Mouse (Mus musculus) urinary bladder, adult 18-20 months (tissue): ENCODE measurements at regions not wholly inside any gene's neighbourhood (a gene's known extent, or its start where the extent isn't known, plus 50 kb on each side); places are given as distances from the start of the nearest gene placed in this dataset.

ENCODE experiments used
- DNase-seq, 2 experiments: peaks; one replicate each; pipeline ENCODE4 v3.0.0; 2022; ENCODE audit warnings: low spot score in 2 of 2, mixed read lengths in 2 of 2

- no peak for DNase-seq
These were observed 174.8 kb downstream of the Irx2 start for GRCm38 (mm10) chr13:72803374-72803773.

DNA sequence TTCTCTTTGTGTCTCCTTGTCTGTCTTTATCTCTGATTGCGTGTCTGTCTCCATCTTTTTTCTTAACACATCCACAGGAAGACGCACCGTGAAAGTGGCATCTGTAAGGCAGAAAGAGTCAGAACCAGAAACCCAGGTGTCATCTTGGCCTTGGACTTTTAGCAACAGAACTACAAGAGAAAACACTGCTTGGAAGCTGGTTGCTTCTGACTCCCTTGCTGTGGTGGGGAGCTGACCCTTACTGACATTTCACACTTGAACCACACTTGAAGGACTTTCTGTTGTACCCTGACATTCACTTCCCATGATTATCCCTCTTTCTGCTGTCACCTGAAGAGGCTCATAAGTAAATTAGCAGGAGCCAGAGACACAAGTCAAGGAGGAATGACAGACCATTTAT is 180.6 kb downstream of the Irx2 start:
- DNase-seq: no peak

GRCm38 (mm10) chr13:72810626-72811025 is 182.0 kb downstream of the Irx2 start:
- no peak for DNase-seq

DNA sequence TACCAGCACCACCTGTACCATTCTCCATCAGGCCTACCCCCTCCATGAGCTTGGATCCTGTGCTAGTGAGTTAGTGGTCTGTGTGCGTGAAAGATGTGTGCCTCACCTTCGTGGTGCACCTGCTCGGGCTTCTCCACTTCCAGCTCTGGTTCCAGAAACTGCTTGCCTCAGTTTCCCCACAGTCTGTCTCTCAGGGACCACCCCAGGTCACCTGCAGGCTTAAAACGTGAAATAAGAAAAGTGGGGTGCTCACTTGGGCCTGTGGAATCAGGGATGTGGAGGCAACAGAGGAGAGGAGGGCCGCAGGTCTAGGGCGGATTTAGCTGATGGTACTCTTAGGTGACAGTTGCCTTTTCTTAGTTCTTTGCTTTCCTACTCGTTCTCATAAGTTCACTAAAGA is 186.0 kb downstream of the Irx2 start:
- DNase-seq: no peak

DNA sequence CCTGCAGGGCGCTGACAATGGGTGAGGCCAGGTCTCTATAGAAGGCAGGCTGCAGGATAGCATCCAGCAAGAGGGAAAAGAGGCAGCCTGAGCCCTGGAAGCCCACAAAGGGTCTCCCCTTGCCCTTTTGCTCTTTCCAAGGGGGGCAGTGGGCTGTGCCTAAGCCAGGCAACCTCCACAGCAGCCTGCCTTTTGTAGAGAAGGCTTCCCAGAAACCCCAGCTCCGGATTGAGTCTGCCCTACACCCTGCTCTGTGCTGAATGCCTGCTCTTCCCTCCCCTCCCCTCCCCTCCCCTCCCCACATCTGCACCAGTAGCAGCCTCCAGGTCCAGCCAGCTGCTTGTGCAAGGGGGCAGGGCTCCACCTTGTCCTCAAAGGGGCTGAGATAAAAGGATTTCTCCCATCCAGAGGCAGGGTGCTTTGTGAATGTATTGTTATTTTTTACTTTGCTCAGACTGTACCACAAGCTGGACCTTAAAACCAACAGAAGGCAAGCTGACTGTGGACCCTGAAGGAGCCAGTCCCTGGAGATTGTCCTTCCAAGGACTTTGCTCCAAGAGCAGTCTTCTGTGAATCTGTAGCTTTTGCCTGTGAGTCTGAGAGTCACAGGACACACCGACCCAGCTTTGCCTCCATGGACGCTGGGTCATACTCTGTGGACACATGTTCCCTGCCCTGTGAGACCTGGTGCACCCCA is 186.8 kb downstream of the Irx2 start:
- DNase-seq: no peak

GRCm38 (mm10) chr13:72815933-72816553 is 187.4 kb downstream of the Irx2 start:
- DNase-seq: no peak

- DNase-seq: no peak
These were observed 188.2 kb downstream of the Irx2 start for GRCm38 (mm10) chr13:72816856-72817255.

DNA sequence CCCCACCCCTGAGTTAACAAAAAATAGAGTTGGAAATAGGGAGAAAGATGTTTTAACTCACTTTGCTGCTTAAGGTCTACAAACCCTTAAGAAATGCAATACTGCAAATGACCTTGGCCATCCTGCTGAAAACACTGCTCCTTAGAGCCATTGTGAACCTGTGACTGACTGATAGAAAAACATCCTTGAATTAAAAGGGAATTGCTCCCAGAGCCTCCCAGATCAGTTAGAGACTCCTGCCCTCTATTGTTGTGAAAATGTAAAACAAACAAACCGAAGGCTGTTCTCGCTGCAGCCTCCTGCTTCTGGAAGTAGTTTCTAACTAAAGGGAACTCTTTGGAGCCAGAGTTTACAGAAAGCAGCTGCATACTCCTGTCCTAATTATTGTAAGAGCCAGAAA is 188.9 kb downstream of the Irx2 start:
- no peak for DNase-seq

DNA sequence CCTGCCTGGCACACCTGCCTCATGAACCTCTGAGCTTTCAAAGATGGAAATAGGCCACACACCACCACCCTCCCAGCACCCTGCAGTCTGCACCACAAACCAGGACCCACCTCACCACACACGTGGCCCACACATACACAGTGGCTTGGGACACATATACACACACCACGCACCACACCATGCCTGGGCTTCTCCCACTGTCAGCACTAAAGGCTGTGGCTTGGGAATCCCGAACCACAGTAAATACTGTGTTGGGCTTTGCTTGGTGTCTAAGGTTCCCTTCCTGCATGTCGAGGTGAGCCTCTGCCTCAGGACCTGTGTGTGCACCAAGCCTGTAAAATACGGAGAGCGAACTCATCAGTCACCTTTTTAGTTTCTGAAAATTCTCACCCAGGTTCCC is 189.3 kb downstream of the Irx2 start:
- DNase-seq: no peak

- no peak for DNase-seq
These were observed 198.0 kb downstream of the Irx2 start for GRCm38 (mm10) chr13:72826613-72827012.

GRCm38 (mm10) chr13:72829331-72829730 is 200.7 kb downstream of the Irx2 start:
- DNase-seq: no peak

DNA sequence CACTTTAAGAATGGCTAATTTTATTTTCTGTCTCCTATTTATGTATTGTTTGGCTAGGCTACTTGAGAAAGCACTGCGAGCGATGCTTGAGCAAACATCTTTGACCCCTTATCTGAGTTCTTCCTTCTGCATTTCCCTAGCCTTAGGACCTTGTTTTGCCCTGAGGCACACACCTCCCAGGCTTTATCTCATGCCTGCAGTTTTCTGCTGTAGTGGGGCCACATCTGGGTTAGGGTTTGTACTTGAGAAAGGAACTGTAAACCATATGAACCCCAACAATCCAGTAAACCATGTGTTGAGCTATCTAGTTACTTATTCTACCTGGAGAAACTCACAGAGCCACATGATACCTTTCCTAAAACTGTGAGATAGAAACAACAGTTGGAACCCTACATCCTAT is 204.7 kb downstream of the Irx2 start:
- no peak for DNase-seq

DNA sequence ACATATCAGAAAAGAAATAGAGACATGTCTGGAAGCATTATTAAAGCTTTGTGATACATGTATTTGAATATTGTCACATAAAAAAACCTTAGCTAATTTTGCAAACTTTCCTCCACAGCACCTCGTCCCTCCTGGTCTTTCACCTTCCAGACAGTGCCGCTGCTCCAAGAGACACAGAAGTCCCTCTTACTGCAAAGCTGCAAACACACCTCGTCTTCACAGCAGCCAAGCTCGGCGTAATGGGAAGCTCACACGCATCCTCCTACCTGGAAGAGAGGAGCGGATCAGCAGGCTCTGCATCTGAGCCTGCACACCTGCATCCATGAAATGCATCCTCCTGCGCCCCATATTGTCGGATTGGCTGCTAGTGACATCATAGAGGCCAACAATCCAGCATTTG is 208.4 kb downstream of the Irx2 start:
- no peak for DNase-seq

- no peak for DNase-seq
These were observed 219.5 kb downstream of the Irx2 start for GRCm38 (mm10) chr13:72848097-72848496.

DNA sequence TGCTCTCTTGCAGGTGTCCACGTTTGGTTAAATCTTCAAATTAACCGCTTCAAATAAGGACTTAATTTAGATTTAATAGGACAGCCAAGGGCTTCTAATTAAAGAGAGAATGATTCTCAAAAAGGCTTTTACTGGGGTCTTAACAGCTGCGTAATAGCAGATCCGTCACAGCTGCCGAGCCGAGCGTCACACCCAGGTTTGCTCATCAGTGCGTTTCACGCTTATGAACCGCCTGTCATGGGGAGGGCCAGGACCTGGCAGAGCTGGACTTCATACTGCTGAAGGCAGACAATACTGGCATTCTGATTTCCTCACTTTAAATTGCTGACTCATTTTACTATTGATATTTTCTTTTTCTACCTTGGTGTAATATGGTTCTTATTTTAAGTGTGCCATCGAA is 221.2 kb downstream of the Irx2 start:
- DNase-seq: no peak

DNA sequence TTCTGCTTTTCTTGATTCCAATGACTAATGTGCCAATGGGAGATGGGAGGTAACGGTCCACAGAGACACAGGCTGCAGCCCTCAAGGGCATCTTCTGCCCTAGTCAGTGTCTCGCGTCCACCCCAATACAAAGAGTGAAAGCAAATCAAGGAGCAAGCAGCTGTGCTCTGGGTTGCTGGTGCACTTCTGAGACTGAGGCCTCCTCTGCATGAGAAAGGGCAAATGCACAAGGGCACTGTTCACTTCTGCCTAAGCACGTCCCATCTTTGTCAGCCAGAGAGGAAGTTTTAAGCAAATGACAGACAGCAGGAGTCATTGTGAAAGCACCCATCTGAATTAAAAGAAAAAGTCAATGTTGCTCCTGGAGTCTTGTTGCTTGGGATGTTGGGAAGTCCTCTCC is 224.3 kb downstream of the Irx2 start:
- DNase-seq: no peak

GRCm38 (mm10) chr13:72875921-72876320 is 247.3 kb downstream of the Irx2 start:
- no peak for DNase-seq

DNA sequence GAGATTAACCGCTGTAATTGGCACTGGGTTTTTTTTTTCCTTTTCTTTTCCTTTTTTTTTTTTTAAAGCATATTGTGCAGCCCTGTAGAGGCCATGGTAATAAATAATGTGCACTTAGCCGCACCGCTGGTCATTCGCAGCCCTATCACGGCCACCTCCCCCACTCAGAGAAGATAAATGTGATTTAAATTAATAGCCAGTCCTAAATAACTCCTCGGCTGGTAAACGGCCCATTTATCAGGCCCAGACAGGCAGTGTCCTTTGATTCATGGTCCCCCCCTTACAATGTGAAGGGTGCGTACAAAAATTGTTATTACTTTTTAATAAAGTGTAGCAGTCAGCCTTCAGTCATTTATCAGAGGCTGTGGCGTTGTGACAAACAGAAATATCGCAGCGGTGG is 266.4 kb downstream of the Irx2 start:
- DNase-seq: no peak

DNA sequence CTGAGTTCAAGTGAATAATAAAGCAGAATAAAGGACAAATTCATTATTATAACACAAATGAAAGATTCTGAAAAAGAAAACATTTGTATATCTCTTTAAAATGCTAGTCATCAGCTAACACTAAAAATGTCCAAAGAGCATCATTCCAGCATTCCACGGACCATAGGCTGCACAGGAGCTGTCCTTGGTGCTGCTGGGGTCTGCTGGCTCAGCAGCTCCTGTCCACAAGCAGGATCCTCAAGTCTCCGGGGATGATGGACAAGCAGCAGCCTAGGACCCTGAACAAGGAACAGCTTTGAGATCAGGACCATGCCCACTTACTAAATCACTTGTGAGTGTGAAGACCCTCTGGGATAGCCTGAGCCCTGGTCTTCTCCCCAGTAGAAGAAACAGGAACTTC is 274.0 kb downstream of the Irx2 start:
- no peak for DNase-seq

DNA sequence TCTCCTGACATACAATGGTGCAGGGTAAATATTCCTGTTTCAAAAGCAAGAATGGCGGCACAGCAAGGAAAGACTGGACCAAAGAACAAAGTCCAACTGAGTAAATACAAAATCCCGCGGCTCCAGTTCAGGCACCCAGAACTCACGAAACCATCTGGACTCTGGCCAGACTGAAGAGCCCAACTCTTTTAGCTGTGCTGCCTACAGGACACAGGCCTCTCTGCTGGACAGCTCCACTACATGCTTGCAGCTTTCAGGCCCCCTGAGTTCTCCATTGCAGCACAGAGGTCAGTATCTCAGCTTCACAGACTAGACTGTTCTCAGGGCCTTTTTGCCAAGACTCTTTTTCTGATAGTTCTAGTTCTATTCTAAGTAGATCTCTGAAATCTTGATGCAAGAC is 290.3 kb downstream of the Irx2 start:
- DNase-seq: no peak

DNA sequence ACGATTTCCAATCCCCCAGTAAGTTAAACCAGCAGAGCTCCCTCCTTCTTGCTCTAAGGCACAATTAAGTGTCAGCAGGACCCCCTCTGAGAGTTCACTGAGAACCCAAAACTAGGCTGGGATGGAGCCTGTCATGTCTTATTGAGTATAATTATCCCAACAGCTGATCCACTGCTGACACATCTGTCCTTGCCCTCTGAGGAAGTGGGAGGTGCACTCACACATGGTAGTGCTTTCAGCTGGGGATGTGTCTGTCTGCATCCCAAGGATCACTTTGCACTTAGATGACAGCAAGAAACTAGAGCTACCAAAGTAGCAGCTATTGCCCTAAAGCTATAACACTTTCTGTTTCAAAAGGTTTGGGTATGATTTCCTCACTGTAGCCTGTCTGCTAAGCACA is 291.7 kb downstream of the Irx2 start:
- no peak for DNase-seq

DNA sequence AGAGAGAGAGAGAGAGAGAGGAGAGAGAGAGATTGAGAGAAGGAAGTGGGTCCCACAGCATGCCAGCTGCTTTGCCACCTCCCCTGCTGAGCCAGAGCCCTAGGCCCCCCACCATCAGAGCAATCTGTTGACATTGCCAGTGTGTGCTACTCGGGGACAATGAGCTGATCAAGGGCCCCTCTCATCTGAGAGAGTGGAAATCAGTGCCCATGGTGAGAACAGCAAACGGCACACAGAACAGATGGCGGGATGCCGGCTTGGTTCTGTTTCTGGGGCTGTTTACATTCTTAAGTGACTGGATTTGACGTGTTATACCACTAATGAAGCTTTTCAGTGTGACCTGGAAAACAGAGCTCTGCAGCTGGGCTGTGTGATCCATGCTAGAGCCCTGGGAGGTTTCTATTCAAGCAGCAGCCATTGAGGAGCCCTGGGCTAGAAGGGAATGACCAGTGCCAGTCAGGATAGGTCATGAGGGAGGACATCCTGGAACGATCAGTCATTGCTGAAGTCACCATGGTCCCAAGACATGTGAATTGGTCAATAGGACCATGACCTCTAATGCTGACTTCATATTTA is 296.0 kb downstream of the Irx2 start:
- DNase-seq: no peak

DNA sequence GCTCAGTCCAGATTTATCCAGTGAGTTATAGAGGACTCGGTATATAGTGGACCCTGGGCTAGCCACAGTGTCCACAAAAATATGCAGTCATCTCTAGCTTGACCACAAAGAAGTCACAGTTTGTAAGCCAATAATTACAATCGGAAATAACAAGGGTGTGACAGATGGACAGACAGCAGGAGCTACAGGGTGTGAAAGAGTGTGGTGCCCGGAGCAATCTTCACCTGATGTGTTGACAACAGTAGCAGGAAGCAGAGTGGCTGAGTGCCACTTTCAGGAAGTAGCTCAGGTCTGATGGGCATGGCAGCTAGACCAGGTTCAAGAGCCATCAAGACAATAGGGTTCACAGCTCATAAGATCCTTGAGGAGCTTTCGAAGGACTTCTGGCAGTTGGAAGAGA is 308.6 kb downstream of the Irx2 start:
- no peak for DNase-seq
